Mouse (Mus musculus): ENCODE results near the gene Tmem245.

DNA sequence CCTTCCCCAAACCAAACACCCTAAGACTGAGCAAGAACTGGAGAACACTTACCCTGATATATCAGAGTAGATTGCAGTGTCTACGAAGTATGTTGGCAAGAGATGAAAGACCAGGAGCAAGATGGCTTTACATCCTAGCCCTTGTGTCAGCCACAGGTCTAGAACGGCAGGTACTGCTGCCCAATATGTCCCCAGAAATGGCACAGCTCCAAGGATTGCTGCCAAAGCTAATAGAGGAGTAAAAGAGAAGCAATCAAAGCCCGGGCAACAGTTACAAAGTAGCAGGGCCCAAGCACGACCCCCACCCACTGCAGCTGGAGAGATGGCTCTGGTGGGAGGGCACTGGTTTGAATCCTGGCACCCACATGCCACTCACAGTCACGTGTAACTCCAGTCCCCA lies 58.8 kb downstream of the Tmem245 start:
- TF ChIP-seq POLR2A (IDR thresholded peaks at IDR 0.05; ENCODE audit: insufficient read length, low read depth) (no peak), USF1 (IDR thresholded peaks at IDR 0.05; ENCODE audit: low read depth) (no peak), TCF12 (IDR thresholded peaks at IDR 0.05; ENCODE audit: insufficient read depth, poor library complexity, severe bottlenecking) (no peak), SRF (IDR thresholded peaks at IDR 0.05; ENCODE audit: control insufficient read depth, insufficient read length, low read depth) (no peak), MYOD1 (IDR thresholded peaks at IDR 0.05; ENCODE audit: control insufficient read depth in 1 of 3, insufficient read length in 2 of 3, low read depth in 2 of 3) (no peak), MAX (IDR thresholded peaks at IDR 0.05; ENCODE audit: low read depth) (no peak)

Measured in myocyte (in vitro differentiated cells).